Mouse (Mus musculus): ENCODE results near the gene Smok3c.
"Not testable (repeated sequence)": the region's sequence is repeated elsewhere in the genome, so short reads cannot be mapped to it uniquely, and the experiment has no call there.

The Smok3c gene

DNA sequence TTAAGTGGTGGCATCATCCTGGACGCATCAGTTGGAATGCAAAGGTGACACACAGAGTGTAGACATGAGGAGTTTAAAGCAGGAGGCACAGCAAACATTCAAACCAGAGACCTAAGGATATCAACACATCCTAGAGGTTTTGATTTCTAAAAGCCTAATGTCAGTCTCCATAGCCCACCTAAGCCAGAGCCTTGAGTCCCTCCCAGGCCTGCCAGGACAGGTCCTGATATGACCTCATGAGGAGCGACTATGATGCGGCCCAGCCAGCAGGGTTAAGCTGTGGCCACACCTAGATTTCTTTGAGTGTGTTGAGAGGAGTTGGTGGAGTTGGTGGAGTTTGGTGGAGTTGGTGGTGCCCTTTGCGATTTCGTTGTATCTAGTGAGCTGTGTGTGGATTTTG lies at the start of gene Smok3c:
Smok3c (plus strand) TSS at position 301 of the 400 bp plus-strand sequence.
- not testable (repeated sequence) for DNase-seq (ENCODE audit: extremely low spot score)

GRCm38 (mm10) chr5:138009437-138009836 lies 43.6 kb upstream of the Smok3c start:
- no peak for DNase-seq (ENCODE audit: extremely low spot score)

DNA sequence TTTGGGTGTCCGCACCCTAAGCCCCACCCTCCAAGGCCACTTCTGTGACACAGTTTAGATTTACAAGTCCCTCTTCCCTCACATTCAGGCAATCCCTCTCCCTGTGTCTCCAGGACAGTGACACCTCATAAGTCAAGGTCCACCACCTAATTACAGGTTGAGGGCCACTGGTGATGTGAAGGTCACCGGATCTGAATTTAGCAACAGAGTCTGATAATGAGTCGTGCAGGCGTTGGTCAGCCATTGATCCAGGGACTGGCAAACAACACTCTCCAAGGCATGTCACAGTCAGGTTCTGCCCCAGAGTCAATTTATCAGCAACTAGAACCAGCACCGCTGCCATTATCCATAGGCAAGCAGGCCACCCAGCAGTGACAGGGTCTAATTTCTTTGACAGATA lies 40.6 kb upstream of the Smok3c start:
- no peak for DNase-seq (ENCODE audit: extremely low spot score)

- DNase-seq (ENCODE audit: extremely low spot score), result no peak
Measured at GRCm38 (mm10) chr5:138016530-138016929, 36.5 kb upstream of the Smok3c start.

- DNase-seq (ENCODE audit: extremely low spot score), result no peak
Measured at GRCm38 (mm10) chr5:138016997-138017396, 36.0 kb upstream of the Smok3c start.

GRCm38 (mm10) chr5:138019577-138019976 lies 33.4 kb upstream of the Smok3c start:
- not testable (repeated sequence) for DNase-seq (ENCODE audit: extremely low spot score)

- not testable (repeated sequence) for DNase-seq (ENCODE audit: extremely low spot score)
Measured at GRCm38 (mm10) chr5:138020961-138021479, 32.0 kb upstream of the Smok3c start, which contains the start of the genes Smok3a and Smok3b. Smok3a (plus strand) TSS chr5:138021261. Smok3b (plus strand) TSS chr5:138021429.

- DNase-seq (ENCODE audit: extremely low spot score), result no peak
Measured at GRCm38 (mm10) chr5:138073803-138074202, 20.8 kb downstream of the Smok3c start.

DNA sequence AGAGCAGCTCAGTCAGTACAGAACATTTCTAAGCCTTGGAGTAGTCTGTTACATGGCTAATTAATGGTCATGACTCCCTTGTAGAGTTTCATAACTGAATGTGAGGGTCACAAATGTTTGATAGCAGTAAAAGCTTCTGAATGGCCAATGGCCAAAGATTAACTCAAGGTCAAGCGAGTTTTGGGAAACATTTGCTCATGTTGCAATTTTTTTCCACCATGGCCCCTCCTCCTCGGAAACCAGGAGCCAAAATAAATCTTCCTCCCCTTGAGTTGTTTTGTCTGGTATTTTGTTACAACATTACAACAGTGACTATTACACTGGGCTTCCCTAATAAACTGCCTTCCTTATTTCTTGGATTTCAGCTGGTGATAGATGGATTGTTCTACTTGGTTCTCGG lies 22.7 kb downstream of the Smok3c start:
- no peak for DNase-seq (ENCODE audit: extremely low spot score)

GRCm38 (mm10) chr5:138076148-138076547 lies 23.2 kb downstream of the Smok3c start:
- no peak for DNase-seq (ENCODE audit: extremely low spot score)

- no peak for DNase-seq (ENCODE audit: extremely low spot score)
Measured at GRCm38 (mm10) chr5:138080456-138080855, 27.5 kb downstream of the Smok3c start.

DNA sequence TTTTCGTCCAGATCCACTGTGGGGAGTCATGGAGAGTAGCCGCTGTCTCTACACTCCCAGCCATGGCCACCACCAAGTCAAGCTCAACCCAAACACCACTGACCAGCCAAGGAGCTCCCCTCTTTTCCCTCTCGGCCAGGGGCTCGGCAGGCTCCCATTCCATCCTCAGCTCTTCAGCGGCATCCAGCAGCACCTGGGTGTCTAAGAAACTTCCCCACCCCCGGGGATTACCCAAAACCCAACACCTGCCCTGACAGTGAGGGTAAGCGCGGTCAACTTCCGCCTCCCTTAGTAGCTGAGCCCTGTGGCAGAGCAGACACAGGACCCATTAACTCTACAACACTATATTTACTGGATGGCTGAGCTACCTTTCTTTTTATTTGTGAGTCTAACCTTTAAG lies 28.5 kb downstream of the Smok3c start:
- DNase-seq (ENCODE audit: extremely low spot score), result no peak

GRCm38 (mm10) chr5:138083318-138083900 lies 30.4 kb downstream of the Smok3c start:
- no peak for DNase-seq (ENCODE audit: extremely low spot score)

DNA sequence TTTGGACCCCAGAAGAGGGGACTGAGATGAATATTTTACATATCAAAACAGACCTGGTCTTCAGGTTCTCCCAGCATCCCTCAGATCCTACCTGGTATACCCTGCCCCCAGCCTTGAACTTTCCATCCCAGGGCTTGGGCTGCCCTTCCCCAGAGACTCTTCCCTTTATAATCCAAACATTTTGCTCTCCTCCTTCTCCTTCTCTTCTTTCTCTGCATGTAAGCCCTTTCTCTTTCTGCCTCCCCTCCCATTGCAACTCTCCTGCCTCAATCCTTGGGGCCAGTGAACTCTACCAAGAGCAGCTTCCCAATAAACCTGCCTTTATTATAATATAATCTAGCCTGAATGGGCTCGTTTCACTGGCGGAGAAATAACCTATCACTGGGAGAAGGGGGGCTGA lies 30.9 kb downstream of the Smok3c start:
- no peak for DNase-seq (ENCODE audit: extremely low spot score)

GRCm38 (mm10) chr5:138084507-138084906 lies 31.5 kb downstream of the Smok3c start:
- no peak for DNase-seq (ENCODE audit: extremely low spot score)

DNA sequence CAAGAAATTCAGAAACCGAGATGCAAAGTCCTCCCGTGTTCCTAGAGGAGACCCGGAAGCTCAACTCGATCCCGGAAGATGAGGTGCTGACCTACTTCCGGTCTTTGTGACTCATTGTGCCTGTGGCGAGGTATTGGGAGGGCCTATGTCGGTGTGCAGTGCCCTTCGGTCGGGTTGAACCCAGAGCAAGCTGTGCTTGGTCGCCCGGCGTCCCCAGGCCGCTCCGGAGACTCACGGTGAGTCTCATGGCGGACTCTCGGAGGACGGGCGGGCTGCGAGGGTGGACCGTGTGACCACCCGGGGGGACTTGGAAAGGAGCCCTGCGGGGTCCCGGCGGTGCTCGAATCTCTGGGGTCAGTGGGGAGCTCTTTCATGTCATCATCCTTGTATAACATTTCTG lies 32.0 kb downstream of the Smok3c start, which contains the start of gene Zkscan1:
Zkscan1 (plus strand) TSS at position 89 of the 400 bp plus-strand sequence.
- peak; percentile 88 for DNase-seq (ENCODE audit: extremely low spot score)

GRCm38 (mm10) chr5:138085421-138085911 lies 32.5 kb downstream of the Smok3c start:
- DNase-seq (ENCODE audit: extremely low spot score), result no peak

GRCm38 (mm10) chr5:138086842-138087241 lies 33.8 kb downstream of the Smok3c start:
- DNase-seq (ENCODE audit: extremely low spot score), result no peak

GRCm38 (mm10) chr5:138088366-138088765 lies 35.4 kb downstream of the Smok3c start:
- DNase-seq (ENCODE audit: extremely low spot score), result no peak

DNA sequence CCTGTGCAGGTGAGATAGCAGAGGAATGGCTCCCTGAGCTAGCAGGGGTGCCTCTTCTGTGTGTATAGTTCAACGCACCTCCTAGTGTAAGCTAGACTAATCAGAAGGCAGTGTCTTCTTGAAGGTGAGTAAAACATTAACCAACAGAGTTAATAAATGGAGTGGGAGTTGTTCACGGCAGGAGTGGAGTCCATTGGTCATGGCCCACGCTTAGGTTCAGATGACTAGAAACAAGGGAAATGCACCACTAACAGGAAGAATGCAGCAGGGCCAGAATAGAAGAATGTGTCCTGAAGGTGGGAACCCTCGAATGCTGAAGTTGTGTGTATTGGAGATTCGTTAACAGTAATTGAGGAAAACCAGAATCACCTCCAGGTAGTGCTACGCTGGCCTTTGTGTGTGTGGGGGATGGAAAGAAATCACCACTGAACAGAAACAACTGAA lies 36.1 kb downstream of the Smok3c start:
- no peak for DNase-seq (ENCODE audit: extremely low spot score)

DNA sequence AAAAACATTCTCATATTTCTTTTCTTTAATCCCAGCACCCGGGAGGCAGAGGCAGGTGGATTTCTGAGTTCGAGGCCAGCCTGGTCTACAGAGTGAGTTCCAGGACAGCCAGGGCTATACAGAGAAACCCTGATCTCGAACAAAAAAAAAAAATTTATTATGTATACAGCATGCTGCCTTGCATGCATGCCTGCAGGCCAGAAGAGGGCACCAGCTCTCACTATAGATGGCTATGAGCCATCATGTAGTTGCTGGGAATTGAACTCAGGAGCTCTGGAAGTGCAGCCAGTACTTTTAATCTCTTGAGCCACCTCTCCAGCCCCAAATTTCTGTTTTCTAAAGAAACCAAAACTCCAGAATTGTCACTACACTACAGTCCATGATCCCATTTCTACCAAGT lies 37.3 kb downstream of the Smok3c start:
- DNase-seq (ENCODE audit: extremely low spot score), result no peak

- DNase-seq (ENCODE audit: extremely low spot score), result no peak
Measured at GRCm38 (mm10) chr5:138090737-138091136, 37.7 kb downstream of the Smok3c start.

GRCm38 (mm10) chr5:138092771-138093170 lies 39.8 kb downstream of the Smok3c start:
- DNase-seq (ENCODE audit: extremely low spot score), result no peak
